Mouse (Mus musculus) lung, postnatal 10 days (tissue): ENCODE measurements around the gene Pitpna.
"Not testable (repeated sequence)": the region's sequence is repeated elsewhere in the genome, so short reads cannot be mapped to it uniquely, and the experiment has no call there.

Experiments used
- DNase-seq: peaks from one replicate; pipeline ENCODE4 v3.0.0; 2021

Gene Pitpna

DNA sequence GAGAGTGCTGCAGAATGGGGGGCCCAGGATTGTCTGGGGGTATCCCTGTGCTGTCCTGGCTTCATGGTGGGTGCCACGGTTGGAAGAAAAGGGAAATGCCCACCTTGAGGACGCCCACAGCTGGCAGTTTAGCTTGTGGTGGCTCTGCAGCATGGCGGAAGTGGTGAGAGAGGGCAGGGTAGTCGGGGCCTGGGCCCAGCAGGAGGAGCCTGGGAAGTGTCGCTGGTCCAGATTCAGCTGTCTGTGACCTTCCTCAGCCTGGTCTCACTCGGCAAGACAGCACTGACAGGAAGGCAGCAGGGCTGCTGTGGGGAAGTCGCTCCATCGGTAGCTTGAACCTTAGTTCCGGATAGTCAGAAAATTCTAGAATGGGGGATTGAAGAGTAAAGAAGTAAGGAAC is 6.5 kb downstream of the Pitpna start:
- DNase-seq, result no peak

DNA sequence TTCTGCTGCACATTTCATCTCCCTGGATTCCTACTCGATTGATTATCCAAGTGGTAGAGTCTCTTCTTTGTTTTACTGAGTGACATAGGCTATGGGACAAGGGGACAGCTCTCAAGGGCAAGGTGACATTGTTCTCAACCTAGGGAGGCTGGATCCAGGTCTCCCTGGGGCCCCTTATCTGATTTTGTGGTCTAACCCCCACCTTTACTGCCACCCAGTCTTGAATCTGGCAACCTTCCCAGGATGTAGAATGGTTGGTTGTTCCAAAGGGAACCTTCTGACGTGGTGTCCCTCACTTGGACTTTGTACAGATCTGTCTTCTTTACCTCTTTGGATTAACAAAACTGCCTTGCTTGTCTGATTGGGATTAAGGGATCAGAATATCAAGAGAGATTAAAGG is 7.5 kb downstream of the Pitpna start:
- DNase-seq, result no peak

DNA sequence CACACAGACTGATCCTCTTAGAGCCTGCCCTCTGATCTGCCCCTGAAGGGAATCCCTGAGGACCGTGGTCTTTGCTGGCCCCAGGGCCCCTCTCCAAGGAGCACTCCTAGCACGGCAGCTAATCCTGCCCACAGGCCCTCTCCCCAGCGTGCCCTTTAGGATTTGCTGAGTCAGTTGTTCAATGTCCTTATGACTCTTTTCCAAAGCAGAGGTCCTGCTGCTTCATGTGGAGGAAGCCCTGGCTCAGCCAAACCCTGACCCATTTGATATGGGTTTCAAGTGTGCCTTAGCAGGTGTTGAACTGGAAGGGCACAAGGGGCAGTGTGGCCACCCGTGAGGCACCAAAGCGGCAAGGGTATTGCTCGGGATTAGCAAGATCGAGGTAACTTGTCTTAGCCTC is 7.9 kb downstream of the Pitpna start:
- no peak for DNase-seq

DNA sequence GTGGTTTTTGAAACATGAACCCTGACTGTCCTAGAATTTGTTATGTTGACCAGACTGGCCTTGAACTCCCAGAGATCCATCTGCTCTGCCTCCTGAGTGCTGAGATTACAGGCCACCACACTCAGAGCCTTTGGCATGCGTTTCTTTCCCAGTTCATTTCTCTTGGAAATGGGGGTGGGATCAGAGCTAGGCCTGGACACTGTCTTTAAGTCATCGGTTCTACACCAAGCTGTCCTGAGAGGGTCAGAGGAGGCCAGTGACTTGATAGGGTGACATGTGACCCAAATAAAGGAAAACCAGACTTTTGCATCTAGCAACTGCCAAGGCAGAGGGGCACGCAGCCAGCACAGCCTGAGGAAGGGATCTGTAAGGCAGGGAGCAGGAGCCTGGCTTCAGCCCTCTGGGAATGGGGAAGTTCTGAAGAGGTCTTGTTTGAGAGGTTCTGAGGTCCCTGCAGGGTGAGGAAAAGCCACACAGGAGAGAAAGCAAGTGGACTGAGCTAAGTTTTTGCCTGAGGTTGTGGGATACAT is 8.9 kb downstream of the Pitpna start:
- DNase-seq, result peak; percentile 63

DNA sequence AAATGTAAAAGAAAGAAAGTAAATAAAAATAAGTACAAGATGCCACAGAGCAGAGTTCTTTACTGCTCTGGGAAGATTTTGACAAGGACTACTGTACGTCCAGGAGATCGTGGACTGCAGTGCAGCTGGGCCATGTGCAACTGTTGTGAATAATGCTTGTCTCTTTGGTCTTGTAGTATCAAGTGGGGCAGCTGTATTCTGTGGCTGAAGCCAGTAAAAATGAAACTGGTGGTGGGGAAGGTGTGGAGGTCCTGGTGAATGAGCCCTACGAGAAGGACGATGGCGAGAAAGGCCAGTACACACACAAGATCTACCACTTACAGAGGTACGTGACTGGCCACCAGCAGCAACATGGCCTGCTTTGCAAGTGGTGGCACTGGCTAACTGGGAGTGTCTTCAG is 10.1 kb downstream of the Pitpna start:
- DNase-seq, result no peak

DNA sequence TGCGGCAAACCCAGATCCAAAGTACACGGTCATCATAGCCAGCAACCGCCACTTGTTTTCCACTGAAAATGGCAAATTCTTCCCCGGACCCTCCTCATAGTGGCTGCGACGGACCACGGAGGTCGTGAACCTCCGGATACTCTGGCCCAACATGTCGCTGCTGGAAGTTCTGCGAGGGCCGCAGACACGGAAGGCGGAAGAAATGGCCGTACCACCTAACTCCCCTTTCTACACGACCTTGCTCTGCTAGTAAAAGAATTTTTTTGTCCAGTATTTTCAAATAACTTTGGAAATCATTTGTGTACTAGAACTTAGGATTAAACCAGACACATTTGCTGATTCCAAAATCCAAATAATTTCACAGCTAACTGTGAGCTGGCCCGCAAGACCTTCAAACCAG is 11.9 kb downstream of the Pitpna start:
- DNase-seq, result not testable (repeated sequence)

DNA sequence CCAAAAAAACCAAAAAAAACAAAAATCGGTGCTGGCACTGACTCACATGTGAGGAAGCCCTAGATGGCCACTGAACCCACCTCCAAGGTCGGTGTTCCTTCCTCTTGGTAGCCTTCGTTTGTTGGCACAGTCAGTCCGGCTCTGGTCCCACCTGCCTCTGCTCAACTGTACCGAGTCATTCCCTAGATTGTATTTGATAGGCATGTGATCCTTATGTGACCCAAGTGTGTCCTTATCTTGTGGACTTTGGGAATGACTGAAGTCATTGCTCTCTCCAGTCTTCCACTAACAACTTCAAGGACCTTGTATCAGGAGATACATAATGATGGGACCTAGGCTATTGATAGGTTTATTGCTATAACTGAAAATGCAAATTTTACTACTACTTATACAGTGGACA is 16.9 kb downstream of the Pitpna start:
- DNase-seq, result no peak

DNA sequence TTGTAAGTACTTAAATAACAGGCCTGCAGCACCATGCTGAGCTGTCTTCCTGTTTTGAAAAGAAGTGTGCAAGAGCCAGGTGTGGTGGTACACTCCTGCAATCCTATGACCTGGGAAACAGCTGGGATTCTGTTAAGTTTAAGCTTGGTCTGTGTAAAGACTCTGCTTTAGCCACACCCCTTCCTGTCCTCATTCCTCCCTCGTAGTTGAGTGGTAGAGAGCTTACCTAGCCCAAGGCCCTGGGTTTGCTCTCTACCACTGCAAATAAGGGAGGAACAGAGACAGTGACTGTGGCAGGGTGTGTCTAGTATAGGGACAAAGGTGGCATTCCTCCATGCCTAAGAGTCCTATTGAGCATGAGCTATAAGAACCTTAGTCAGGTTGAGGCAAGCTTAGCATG is 17.4 kb downstream of the Pitpna start:
- DNase-seq, result no peak

DNA sequence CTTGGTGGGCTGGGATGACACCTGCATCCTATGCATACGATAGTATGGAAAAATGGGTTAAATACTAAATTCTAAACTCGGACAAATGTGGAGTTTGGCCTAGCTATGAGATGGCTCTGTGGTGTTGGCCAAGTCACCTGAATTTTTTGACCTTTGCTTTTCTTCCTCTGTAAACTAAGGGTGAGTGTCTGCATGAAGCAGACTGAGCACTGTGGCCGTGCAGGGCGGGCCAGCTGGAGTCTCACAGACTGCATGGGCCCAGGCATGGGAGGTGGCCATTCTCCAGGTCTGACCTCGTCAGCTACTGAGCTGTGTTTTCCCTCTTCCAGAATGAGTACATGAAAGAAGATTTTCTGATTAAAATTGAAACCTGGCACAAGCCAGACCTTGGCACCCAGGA is 20.9 kb downstream of the Pitpna start:
- no peak for DNase-seq

DNA sequence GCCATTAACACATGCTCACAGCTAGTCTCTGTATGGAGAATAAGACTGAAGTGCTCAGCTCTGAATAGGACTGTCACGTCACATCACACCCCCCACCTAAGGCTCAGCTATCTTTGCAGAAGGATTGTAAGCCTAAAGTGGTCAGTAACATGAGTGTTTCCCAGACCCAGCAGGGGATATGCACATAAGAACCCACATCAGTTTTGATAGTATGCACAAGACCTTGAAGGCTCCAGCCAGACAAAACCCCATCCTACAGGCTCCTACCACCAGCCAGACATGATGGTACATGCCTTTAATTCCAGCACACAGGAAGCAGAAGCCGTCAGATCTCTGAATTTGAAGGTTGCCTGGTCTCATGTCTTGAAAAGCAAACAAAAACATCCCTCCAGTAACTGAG is 22.1 kb downstream of the Pitpna start:
- DNase-seq, result no peak

DNA sequence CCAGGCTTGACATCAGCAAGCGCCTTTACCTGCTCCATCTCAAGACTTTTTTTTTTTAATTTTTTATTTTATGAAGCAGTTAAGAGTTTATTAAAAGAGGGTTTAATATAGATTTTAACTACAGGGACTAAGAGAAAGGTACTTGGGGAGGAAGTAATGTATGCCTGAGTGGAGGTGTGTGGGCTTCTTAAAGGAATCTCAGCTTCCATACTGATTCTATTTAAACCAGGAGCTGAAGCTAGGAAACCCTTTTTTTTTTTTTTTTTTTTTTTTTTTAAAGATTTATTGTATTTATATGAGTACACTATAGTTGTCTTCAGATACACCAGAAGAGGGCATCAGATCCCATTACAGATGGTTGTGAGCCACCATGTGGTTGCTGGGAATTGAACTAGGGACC is 26.9 kb downstream of the Pitpna start:
- DNase-seq, result no peak

DNA sequence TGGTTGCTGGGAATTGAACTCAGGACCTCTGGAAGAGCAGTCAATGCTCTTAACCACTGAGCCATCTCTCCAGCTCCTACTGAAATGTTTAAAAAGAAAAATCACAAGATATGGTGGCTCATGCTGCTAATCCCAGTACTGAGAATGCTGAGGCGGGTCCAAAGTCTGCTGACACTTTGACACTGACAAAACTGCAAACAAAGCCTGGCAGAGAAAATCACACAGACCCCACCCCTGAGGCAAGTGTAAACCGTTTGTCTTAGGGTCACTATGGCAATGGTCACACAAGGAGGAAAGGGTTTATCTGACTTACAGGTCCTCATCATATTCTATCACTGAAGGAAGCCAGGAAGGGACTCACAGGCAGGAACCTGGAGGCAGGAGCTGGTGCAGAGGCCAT is 27.7 kb downstream of the Pitpna start:
- no peak for DNase-seq

DNA sequence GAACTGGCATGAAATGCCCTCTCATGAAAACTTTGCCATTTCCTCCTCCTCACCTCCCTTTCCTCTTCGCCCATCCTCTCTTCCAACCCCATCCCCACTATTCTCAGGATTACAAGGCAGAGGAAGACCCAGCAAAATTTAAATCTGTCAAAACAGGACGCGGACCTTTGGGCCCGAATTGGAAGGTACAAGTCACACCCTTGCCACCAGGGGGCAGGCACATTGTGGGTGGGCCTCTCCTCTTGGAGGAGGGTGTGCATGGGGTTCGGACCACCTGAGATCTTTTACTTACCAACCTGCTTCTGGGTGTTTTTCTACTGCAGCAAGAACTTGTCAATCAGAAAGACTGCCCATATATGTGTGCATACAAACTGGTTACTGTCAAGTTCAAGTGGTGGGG is 31.2 kb downstream of the Pitpna start:
- peak; percentile 49 for DNase-seq

DNA sequence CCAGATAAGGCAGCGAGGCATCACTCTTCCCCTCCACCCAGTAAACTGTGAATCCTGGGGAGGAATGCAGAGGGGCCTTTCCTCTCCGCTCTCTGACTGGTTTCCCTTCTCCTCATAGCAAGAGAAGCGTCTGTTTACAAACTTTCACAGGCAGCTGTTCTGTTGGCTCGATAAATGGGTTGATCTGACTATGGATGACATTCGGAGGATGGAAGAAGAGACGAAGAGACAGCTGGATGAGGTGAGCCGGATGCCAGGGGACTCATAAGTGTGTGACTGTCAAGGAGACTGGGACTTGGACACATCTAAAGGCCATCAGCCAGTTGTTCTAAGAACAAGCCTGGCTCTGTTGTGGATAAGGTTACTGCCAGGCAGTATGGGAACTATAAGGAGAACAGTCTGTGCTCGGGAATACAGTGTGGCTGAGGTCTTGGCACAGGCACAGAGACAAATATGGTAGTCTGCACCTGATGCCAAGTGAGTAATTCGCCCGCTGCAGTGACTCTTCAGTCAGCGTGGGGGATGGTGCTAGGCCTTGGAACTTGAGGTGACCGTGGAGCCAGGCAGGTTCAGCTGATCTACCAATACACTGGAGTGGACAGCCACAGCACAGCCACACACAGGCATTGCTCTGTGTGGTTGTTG is 32.4 kb downstream of the Pitpna start:
- peak; percentile 43 for DNase-seq

DNA sequence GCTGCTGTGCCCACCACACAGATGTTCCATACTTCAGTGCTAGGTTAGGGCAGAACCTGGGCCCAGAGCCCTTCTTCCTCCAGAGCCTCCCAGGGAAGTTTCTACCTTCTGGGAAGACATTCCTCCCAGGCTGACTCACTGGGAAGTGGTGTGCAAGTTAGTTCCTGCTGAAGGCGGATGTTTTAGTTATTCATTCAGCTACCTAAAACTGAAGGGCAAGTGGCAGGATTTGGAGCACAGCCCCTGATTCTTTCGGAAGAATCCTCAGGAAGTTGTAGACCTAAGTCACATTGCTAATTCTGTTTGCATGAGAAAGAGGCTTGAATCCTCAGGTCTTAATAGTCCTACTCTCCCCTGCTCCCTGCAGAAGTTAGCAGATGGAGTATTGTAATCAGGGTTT is 33.5 kb downstream of the Pitpna start:
- DNase-seq, result no peak

DNA sequence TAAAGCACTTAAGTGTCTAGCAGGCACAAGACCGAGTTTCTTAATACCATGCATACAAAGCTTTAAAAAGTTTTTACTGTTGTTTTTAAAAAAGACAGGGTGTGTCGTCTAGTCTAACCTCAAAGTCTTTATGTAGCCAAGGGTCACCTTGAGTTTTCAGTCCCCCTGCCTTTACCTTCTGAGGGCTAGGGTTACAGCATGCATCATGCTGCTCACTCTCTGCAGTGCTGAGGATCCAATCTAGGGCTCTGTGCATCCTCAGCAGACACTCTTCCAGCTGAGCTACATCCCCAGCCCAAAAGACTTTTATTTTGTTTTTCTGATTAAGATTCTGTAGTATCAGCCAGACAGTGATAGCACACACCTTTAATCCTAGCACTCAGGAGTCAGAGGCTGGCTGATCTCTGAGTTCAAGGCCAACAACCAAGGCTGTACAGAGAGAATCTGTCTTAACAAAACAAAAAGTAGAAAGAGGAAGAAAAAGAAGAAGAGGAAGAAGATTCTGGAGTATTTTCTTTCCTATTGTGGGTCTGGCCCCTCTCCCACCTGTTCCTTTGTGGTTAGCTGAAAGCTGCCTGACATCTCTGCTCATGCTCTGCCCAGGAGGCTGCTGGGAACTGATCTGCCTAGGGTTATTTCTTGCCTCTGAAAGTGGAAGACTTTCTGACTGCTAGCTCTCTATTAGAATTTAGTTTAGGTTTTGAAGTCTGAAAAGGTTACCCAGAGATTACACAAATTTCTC is 34.9 kb downstream of the Pitpna start:
- DNase-seq, result no peak

DNA sequence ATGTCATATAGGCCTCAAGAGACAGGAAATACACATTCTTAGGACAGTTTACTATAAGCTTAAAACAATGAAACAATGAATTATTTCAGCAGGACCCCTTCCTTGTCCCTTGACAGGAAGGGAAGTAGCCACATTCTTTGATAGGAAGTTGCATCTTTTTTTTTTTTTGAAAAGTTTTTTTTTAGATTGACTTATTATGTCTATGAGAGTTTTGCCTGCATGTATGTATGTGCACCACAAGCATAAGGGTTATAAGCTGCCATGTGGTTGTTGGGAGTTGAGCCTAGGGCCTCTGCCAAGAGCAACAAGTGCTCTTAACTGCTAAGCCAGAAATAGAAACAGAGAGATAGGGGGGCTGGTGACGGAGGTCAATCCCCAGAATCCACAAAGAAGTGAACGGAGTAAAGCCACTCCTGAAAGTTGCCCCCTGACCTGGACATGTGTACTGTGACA is 36.2 kb downstream of the Pitpna start:
- no peak for DNase-seq

DNA sequence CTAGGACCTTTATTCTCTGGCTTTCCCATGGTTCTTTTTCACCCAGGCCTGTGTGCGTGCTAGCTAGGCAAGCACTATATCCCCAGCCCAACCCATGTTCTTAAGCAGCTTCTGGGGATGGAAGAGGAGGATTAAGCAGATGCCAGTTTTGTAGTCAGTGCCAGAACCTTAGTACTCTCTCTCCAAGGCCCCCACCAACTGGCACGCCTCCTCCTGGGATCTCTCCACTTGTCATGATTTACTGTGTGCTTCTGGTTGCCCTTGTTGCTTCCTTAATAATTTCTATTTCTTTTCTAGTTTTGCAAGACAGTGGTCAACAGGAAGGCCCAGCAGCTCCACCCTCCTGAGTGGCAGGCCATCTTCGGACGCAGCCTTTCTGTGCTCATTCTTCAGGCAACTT is 37.9 kb downstream of the Pitpna start:
- DNase-seq, result no peak

DNA sequence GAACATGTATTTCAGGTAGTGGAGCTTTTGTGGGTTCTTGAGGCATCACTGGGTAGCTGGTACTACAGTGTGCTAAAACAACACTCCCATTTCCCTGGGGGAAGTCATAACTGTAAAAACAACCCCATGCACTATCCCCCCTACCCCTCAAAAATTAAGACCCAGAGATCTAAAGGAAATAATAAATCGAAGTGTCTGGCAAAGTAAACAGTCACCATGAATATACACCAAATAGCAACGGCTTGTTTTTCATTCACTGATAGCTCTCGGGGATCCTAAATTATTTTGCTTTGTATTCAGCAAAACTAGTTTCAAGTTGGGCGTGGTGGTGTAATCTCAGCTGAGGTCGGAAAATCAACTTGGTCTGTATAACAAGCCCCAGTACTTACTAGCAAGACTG is 42.2 kb downstream of the Pitpna start:
- no peak for DNase-seq

DNA sequence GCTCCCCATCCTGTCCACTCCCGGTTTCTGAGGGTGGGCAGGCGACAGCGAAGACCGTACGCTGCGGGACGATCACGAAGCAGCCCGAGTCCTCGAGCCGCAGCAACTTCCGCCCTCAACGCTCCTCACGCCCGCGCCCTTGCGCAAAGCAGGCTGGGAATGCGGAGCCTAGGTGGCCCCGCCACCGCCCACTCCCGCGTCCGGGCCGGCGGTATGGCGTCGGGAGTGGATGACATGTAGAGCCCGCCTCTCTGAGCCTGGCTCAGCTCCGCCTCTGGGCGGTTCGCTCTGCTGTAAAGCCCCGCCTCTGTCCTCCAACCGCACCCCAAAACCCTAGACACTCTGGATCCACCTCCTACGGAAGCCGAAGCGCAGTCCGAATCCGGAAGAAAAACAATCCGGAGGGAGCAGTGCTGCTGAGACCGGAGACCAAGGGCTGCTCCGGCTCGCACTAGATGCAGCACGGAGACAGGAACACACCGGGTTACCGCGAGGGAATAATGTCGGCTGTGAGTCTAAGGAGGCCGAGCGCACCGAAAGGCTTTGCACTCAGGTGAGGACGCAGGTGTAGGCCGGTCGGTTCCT is 42.8 kb downstream of the Pitpna start, which contains the start of gene Inpp5k:
Gene Inpp5k (plus strand): TSS at position 344 of the 585 bp plus-strand sequence.
- peak; percentile 98 for DNase-seq

DNA sequence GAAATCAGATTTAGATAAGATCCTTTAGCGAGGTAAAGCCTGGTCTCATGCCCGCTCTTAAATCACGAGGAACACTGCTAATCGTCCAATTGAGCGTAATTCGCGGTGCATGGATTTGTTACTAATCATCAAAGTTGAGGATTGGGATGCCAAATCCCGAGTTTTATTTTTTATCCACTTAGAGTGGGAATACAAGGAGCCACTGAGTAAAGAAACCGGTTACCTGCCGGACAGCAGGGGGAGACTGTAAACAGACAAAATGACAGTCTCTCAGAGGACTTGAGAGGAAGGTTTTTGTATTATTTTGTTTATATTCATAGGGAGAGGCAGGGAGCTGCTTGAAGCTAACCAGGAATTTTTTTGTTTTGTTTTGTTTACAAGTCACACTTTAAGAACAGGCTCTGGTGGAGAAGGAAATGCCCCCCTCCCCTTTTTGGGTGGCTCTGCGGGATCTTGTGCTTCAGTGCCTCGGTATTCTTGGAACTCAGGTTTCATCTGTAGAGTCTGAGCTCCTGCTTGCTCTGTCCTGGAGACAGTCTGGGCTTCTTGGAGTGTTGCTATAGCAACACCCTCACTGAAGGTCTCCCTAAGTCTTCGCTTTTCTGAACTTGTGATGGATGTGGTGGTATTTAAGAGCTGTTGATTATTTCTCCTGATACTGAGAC is 43.8 kb downstream of the Pitpna start:
- DNase-seq, result peak; percentile 66

DNA sequence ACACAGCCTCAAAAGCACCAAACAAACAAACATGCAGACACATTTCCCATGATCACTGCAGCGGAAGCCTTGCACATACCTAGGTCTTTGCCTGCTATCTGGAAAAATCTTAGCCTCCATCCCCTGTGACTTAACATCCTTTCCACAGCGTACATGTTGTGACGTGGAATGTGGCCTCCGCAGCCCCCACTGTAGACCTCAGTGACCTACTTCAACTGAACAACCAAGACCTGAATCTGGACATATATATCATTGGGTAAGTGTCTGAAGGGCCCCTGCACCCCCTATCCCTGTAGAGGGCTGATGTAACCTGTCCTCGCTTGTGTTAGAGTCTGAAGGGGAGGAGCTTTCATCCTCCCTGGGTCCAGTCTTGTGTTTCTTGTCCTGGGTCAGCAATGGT is 45.0 kb downstream of the Pitpna start:
- no peak for DNase-seq

DNA sequence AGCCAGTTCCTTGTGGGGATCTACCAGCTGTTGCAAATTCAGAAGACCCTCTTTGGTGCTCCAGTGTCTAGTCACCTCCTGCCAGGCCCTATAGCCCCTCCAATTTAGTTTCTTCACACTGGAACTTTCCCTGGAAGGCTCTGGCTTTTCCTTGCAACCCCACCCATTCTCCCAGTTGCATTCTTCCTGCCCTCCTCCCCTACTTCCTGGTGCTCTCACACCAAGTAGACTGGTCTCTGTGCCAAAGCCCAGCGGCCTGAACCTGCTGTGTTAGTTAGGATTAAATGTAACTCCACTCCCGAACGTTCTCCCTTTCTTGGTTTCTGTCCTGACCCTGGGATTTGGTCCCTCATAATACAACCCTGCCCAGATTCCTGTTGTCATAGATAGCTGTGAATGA is 46.9 kb downstream of the Pitpna start:
- peak; percentile 50 for DNase-seq

DNA sequence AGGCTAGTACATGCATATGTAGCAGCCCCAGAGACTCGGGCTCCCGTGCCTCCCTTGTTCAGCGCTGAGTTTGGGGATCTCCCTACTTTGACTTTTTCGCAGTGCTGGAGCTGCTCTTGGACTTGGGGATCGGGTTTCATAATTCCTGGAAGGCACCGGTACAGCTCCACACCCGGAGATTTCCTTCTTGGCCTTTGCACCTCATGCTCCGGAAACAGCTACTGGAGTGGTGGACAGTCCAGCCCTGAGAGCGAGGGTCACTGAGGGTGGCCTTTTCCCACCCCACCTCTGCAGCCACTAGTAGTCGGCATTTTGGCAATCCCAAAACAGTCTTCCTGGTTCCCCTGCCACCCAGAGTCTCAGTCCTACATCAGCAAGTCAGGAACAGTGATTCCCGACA is 47.4 kb downstream of the Pitpna start:
- DNase-seq, result no peak
